Mouse (Mus musculus): ENCODE measurements around the gene Gm8994.

The Gm8994 gene

GRCm38 (mm10) chr6:136363313-136363712, 36.0 kb downstream of the Gm8994 start:
- no peak for DNase-seq (ENCODE audit: inconsistent ontology term)

DNA sequence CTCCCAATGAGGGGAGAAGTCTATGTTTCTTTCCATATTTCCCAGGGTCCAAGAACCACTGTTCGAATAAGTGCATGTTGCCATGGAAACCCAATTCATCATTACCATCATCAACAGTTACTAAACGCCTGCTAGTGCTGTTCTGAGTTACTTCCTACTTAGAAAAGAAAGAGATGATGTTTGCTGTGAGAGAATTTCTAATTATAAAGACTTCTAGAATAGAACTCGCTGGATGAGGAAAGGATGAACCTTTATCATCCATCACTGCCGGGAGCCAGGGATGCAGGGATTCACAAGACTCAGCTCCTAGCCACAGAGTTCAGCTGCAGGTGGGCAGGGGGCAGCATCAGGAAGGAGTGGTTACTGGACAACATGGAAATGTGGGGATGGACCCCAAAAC, 36.7 kb downstream of the Gm8994 start:
- DNase-seq (ENCODE audit: inconsistent ontology term), result no peak

DNA sequence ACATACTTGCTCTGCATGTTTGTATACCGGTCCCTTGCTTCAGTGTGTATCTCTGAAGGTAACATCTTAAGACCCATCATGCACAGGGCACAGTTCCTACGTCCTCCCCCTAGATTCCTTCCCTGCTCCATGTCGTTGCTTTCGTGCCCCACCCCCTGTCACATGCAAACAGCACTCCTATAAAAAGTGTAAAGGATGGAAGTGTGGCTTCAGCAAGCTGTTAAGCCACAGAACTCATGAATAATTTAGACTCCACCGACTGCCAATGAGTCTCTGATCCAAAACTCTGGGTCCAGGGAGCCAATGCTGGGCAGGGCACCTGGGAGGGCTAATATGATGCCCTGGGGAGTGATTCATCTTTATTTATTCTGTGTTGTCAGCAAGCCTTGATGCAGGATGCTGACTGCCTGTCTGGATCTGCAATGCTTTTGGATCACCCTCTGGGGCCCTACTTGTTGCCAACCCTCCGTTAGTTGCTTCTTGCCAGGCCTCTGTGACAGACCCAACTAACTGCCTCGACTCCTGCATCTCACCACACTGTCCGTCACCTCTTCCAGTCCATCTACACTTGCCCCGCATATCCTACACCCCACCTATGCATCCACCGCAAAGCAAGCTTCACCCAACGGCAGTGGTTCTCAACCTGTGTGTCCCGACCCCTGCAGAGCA, 37.2 kb downstream of the Gm8994 start:
- no peak for DNase-seq (ENCODE audit: inconsistent ontology term)

GRCm38 (mm10) chr6:136376097-136376496, 48.8 kb downstream of the Gm8994 start:
- DNase-seq (ENCODE audit: inconsistent ontology term), result no peak

Data from Muller cell, postnatal 12 days (primary cell).